Mouse (Mus musculus) C2C12 (cell line): ENCODE measurements around the gene Ccdc12. TPM values are rescaled to one million over a fixed set of nuclear protein-coding genes. Genes with fewer than 3 reads are reported as not detected.
A peak's percentile ranks its signal among the peaks of the same experiment; 100 is the strongest.

Experiments
- H3K27me3 ChIP-seq: one replicate; pipeline ENCODE4 v1.6.1; 2011; ENCODE audit not compliant: control insufficient read depth, insufficient read depth, insufficient read length
- H3K36me3 ChIP-seq: one replicate; pipeline ENCODE4 v1.6.1; 2011; ENCODE audit not compliant: control insufficient read depth, insufficient read depth
- H3K4me3 ChIP-seq: one replicate; pipeline ENCODE4 v1.5.1; 2011; ENCODE audit warnings: mild to moderate bottlenecking, control low read depth; ENCODE audit not compliant: poor library complexity, insufficient read depth, severe bottlenecking
- H3K79me2 ChIP-seq: one replicate; pipeline ENCODE4 v1.6.1; 2011; ENCODE audit not compliant: control insufficient read depth, insufficient read depth
- H3K79me3 ChIP-seq: one replicate; pipeline ENCODE4 v1.6.1; 2011; ENCODE audit warnings: low read depth, control low read depth
- H3ac ChIP-seq: one replicate; pipeline ENCODE3; 2011; ENCODE audit warnings: low read depth; ENCODE audit not compliant: control insufficient read depth, insufficient read length
- CEBPB ChIP-seq: IDR thresholded peaks from one replicate; pipeline ENCODE4 v1.6.1; 2011; ENCODE audit warnings: low read depth, mild to moderate bottlenecking, control low read depth, moderate library complexity
- CTCF ChIP-seq: IDR thresholded peaks from one replicate; pipeline ENCODE4 v1.5.1; 2011; ENCODE audit not compliant: control insufficient read depth, insufficient read depth, insufficient read length
- FOSL1 ChIP-seq: IDR thresholded peaks from one replicate; pipeline ENCODE4 v1.8.0; 2011; ENCODE audit warnings: mild to moderate bottlenecking, low read length; ENCODE audit not compliant: poor library complexity, insufficient read depth, severe bottlenecking
- MAX ChIP-seq: IDR thresholded peaks from one replicate; pipeline ENCODE4 v1.6.1; 2011; ENCODE audit warnings: mild to moderate bottlenecking, control low read depth
- MYOD1 ChIP-seq: IDR thresholded peaks from one replicate; pipeline ENCODE4 v1.6.1; 2011; ENCODE audit warnings: low read depth; ENCODE audit not compliant: control insufficient read depth, insufficient read length
- MYOG ChIP-seq: IDR thresholded peaks from one replicate; pipeline ENCODE4 v1.6.1; 2011; ENCODE audit not compliant: control insufficient read depth, insufficient read length; ENCODE audit errors: extremely low read depth
- USF1 ChIP-seq: IDR thresholded peaks from one replicate; pipeline ENCODE4 v1.6.1; 2011; ENCODE audit warnings: low read depth, mild to moderate bottlenecking, control low read depth, moderate library complexity
- polyA plus RNA-seq: library from polyadenylated mRNA; unstranded; fragments of >200 nt; fragmentation: generic; extraction: Trizol; gene quantifications from one replicate; pipeline ENCODE4 v1.2.1, GENCODE M21; 2012; ENCODE audit warnings: missing spikeins

The Ccdc12 gene
- polyA plus RNA-seq, 1 experiment: 86.7 TPM

GRCm38 (mm10) chr9:110623416-110624195 lies 32.7 kb upstream of the Ccdc12 start:
- no peaks in the 10 kb centered on the region for H3K27me3 ChIP-seq
- TF ChIP-seq MAX (no peak), CEBPB (no peak), FOSL1 (no peak), MYOG (no peak), CTCF (no peak), USF1 (no peak), MYOD1 (no peak)

DNA sequence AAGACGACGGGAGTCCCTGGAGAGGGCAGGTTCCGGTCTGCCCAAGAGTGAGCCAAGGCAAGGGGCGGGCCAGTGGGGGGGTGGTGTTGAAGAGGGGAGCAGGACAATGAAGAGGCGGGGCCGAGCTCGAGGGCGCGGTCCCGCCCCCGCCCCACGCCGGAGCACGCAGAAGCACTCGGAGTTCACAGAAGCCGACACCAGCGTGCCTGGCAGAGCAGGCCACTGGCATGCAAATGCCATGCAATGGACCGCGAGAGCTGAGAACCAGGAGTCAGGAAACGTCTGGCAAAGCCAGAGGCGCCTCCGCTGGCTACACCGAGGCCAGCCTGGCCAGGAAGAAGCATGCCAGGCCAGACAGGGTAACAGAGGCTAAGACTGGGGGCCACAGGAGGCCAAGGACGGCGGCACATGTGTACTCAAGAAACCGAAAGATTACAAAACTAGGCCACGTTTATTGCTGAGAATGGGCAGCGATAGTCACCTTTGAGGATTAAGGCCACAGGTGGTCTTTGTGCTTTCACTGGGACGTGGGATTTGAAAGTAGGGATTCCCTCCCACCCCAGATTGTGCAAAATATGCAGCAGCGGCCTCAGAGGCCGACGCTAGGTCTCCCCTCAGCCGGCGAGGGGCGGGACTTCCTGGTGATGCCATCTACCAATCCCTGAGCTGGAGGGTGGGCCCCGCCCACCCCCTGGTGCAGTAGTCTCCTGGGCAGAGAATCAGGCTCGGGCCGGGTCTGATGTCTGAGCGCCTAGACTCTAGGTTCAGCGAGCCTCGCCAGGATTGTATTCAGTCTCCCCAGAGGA lies 31.7 kb upstream of the Ccdc12 start, which contains the start of gene Nradd:
Gene Nradd, minus strand, starts transcription at position 92 of the 806 bp plus-strand sequence.
- Histone ChIP-seq H3K36me3 (peaks cover 18% of the 10 kb centered on the region), H3ac (peak within 1 kb of the TSS; percentile 96), H3K4me3 (peak within 1 kb of the TSS; percentile 42), H3K79me2 (peaks cover 20% of the 10 kb centered on the region), H3K27me3 (no peaks in the 10 kb centered on the region), H3K79me3 (peaks cover 3% of the 10 kb centered on the region)
- TF ChIP-seq CEBPB (no peak), CTCF (no peak), MAX (peak; percentile 63)

More at GRCm38 (mm10) chr9:110623416-110624195, 32.7 kb upstream of the Ccdc12 start:
- Histone ChIP-seq H3ac (peak overlapping the region; percentile 72), H3K36me3 (peaks cover 26% of the 10 kb centered on the region), H3K79me3 (peaks cover 3% of the 10 kb centered on the region), H3K4me3 (peak overlapping the region; percentile 42), H3K79me2 (peaks cover 20% of the 10 kb centered on the region)

GRCm38 (mm10) chr9:110625350-110625908 lies 30.9 kb upstream of the Ccdc12 start:
- H3K36me3 ChIP-seq: peaks cover 15% of the 10 kb centered on the region
- H3ac ChIP-seq: peak overlapping the region; percentile 78
- no peak overlapping the region for H3K4me3 ChIP-seq
- TF ChIP-seq MYOD1: no peak
- no peak for TF ChIP-seq USF1
- no peak for TF ChIP-seq MYOG
- no peak for TF ChIP-seq CTCF
- no peak for TF ChIP-seq MAX
- no peak for TF ChIP-seq FOSL1
- no peak for TF ChIP-seq CEBPB
- peaks cover 20% of the 10 kb centered on the region for H3K79me2 ChIP-seq
- H3K79me3 ChIP-seq: peaks cover 3% of the 10 kb centered on the region
- no peaks in the 10 kb centered on the region for H3K27me3 ChIP-seq

GRCm38 (mm10) chr9:110630171-110630570 lies 26.1 kb upstream of the Ccdc12 start:
- Histone ChIP-seq H3K27me3 (no peaks in the 10 kb centered on the region), H3ac (no peak overlapping the region)
- TF ChIP-seq FOSL1 (no peak), MAX (no peak)

GRCm38 (mm10) chr9:110631191-110631590 lies 25.1 kb upstream of the Ccdc12 start:
- Histone ChIP-seq H3K79me2 (no peaks in the 10 kb centered on the region), H3K27me3 (no peaks in the 10 kb centered on the region), H3K79me3 (no peaks in the 10 kb centered on the region), H3K4me3 (no peak overlapping the region), H3ac (no peak overlapping the region), H3K36me3 (peaks cover 5% of the 10 kb centered on the region)
- TF ChIP-seq CEBPB (no peak), CTCF (peak; percentile 83)

More at GRCm38 (mm10) chr9:110630171-110630570, 26.1 kb upstream of the Ccdc12 start:
- H3K4me3 ChIP-seq: no peak overlapping the region
- no peaks in the 10 kb centered on the region for H3K79me3 ChIP-seq
- peaks cover 5% of the 10 kb centered on the region for H3K36me3 ChIP-seq
- no peaks in the 10 kb centered on the region for H3K79me2 ChIP-seq

- Histone ChIP-seq H3K79me2 (no peaks in the 10 kb centered on the region), H3K79me3 (no peaks in the 10 kb centered on the region), H3K27me3 (no peaks in the 10 kb centered on the region), H3ac (no peak overlapping the region), H3K36me3 (peaks cover 5% of the 10 kb centered on the region), H3K4me3 (no peak overlapping the region)
- TF ChIP-seq MYOD1: no peak
- TF ChIP-seq CEBPB: no peak
- no peak for TF ChIP-seq MYOG
- TF ChIP-seq MAX: no peak
- no peak for TF ChIP-seq USF1
- TF ChIP-seq CTCF: no peak
- no peak for TF ChIP-seq FOSL1
Measured at GRCm38 (mm10) chr9:110631651-110632275, 24.5 kb upstream of the Ccdc12 start.
